Mouse (Mus musculus) bone marrow, adult 2 months (tissue): Measurements from ENCODE around the gene Htr5b.

ENCODE experiments used
- CTCF ChIP-seq: fragments of 200-500 bp; IDR thresholded peaks from 2 replicates; pipeline ENCODE4 v1.5.1; 2011; ENCODE audit warnings: low read length, control low read depth; ENCODE audit not compliant: control insufficient read depth, insufficient read depth
- POLR2A ChIP-seq: fragments of 200-500 bp; IDR thresholded peaks from 2 replicates; pipeline ENCODE4 v1.6.1; 2011; ENCODE audit warnings: low read depth, mild to moderate bottlenecking, control low read depth, low read length, borderline replicate concordance; ENCODE audit not compliant: control insufficient read depth

GRCm38 (mm10) chr1:121461895-121462294, 66.4 kb downstream of the Htr5b start:
- no peak for TF ChIP-seq CTCF
- TF ChIP-seq POLR2A: no peak
